Mouse (Mus musculus) CH12.LX (cell line): ENCODE measurements around the gene Hdgfl1. TPM values are rescaled to one million over a fixed set of nuclear protein-coding genes. Genes with fewer than 3 reads are reported as not detected.

Source experiments
- DNase-seq: peaks from one replicate; pipeline ENCODE4 v3.0.0-alpha.2; 2013; ENCODE audit errors: extremely low read depth
- H3K27ac ChIP-seq: 2 replicates; pipeline ENCODE4 v1.5.1; 2012; ENCODE audit warnings: low read depth, mild to moderate bottlenecking, control low read depth, moderate library complexity; ENCODE audit not compliant: insufficient read depth
- H3K27me3 ChIP-seq: replicated peaks from 2 replicates; pipeline ENCODE3; 2012; ENCODE audit warnings: inconsistent platforms
- H3K36me3 ChIP-seq, 2 experiments: replicated peaks in 1 of 2; 2 replicates each; pipeline versions ENCODE3 to v1.6.1; 2012; ENCODE audit warnings: inconsistent platforms in 1 of 2, low read length in 1 of 2, mild to moderate bottlenecking in 1 of 2, mixed read lengths in 1 of 2, moderate library complexity in 1 of 2; ENCODE audit not compliant: control insufficient read depth in 1 of 2, insufficient read depth in 1 of 2
- H3K4me1 ChIP-seq, 2 experiments: 2 replicates each; pipeline ENCODE4 v1.6.1; 2012; ENCODE audit warnings: inconsistent platforms in 1 of 2, moderate library complexity in 1 of 2; ENCODE audit not compliant: insufficient read depth in 2 of 2, control insufficient read depth in 1 of 2
- H3K4me2 ChIP-seq: 2 replicates; pipeline ENCODE4 v1.6.1; 2012; ENCODE audit warnings: low read depth, mild to moderate bottlenecking, control low read depth; ENCODE audit not compliant: poor library complexity, insufficient read depth, severe bottlenecking
- H3K4me3 ChIP-seq, 3 experiments: fragments of 150-350 bp in 1 of 3; sonication (generic) in 1 of 3; replicated peaks in 1 of 3; 2 replicates each; pipeline versions ENCODE3 to v1.5.1; 2011 to 2012; ENCODE audit warnings: low read depth in 2 of 3, low read length in 2 of 3, mild to moderate bottlenecking in 2 of 3, moderate library complexity in 2 of 3, control low read depth in 1 of 3, improper control_type of control experiment in 1 of 3, inconsistent platforms in 1 of 3, mixed read lengths in 1 of 3; ENCODE audit not compliant: poor library complexity in 1 of 3
- H3K79me2 ChIP-seq: replicated peaks from 2 replicates; pipeline ENCODE4 v1.6.1; 2012; ENCODE audit warnings: mild to moderate bottlenecking, moderate library complexity; ENCODE audit not compliant: control insufficient read depth, poor library complexity, insufficient read depth, severe bottlenecking; ENCODE audit errors: extremely low read depth
- H3K9ac ChIP-seq: 2 replicates; pipeline ENCODE4 v1.6.1; 2012; ENCODE audit warnings: low read depth, mild to moderate bottlenecking, control low read depth, moderate library complexity; ENCODE audit not compliant: insufficient read depth
- H3K9me3 ChIP-seq: replicated peaks from 2 replicates; pipeline ENCODE3; 2012; ENCODE audit warnings: low read length, inconsistent platforms, mixed read lengths
- CHD1 ChIP-seq: IDR thresholded peaks from 2 replicates; pipeline ENCODE4 v1.6.1; 2012; ENCODE audit warnings: low read depth, low read length, improper control_type of control experiment, inconsistent platforms
- CTCF ChIP-seq, 2 experiments: IDR thresholded peaks in 1 of 2; conservative IDR thresholded peaks in 1 of 2; 2 replicates each; pipeline ENCODE4 v1.5.1; 2011 to 2012; ENCODE audit warnings: low read depth in 2 of 2, low read length in 2 of 2, improper control_type of control experiment in 1 of 2, inconsistent platforms in 1 of 2, mild to moderate bottlenecking in 1 of 2, moderate library complexity in 1 of 2
- E2F4 ChIP-seq: IDR thresholded peaks from 2 replicates; pipeline ENCODE4 v1.6.1; 2011; ENCODE audit warnings: low read depth, low read length, improper control_type of control experiment; ENCODE audit not compliant: insufficient replicate concordance
- ELF1 ChIP-seq: IDR thresholded peaks from 2 replicates; pipeline ENCODE4 v1.6.1; 2014; ENCODE audit warnings: low read depth, mild to moderate bottlenecking, inconsistent platforms, low read length, improper control_type of control experiment
- GABPA ChIP-seq: IDR thresholded peaks from 2 replicates; pipeline ENCODE4 v1.6.1; 2012; ENCODE audit warnings: low read depth, low read length, improper control_type of control experiment, inconsistent platforms; ENCODE audit not compliant: insufficient replicate concordance
- HCFC1 ChIP-seq: IDR thresholded peaks from 2 replicates; pipeline ENCODE4 v1.6.1; 2012; ENCODE audit warnings: low read depth, mild to moderate bottlenecking, inconsistent platforms, low read length, improper control_type of control experiment
- JUN ChIP-seq: IDR thresholded peaks from 2 replicates; pipeline ENCODE4 v1.6.1; 2011; ENCODE audit warnings: low read depth, mild to moderate bottlenecking, low read length, improper control_type of control experiment, moderate library complexity; ENCODE audit not compliant: insufficient read depth
- MAX ChIP-seq: IDR thresholded peaks from 2 replicates; pipeline ENCODE4 v1.6.1; 2011; ENCODE audit warnings: low read length, improper control_type of control experiment
- MXI1 ChIP-seq: IDR thresholded peaks from 2 replicates; pipeline ENCODE4 v1.6.1; 2011; ENCODE audit warnings: mild to moderate bottlenecking, low read depth, low read length, improper control_type of control experiment
- POLR2A ChIP-seq: IDR thresholded peaks from 2 replicates; pipeline ENCODE4 v1.6.1; 2011; ENCODE audit warnings: low read depth, mild to moderate bottlenecking, improper control_type of control experiment, low read length
- RAD21 ChIP-seq: IDR thresholded peaks from 2 replicates; pipeline ENCODE4 v1.6.1; 2011; ENCODE audit warnings: low read depth, mild to moderate bottlenecking, low read length, improper control_type of control experiment, moderate library complexity
- SIN3A ChIP-seq: IDR thresholded peaks from 2 replicates; pipeline ENCODE4 v1.6.1; 2012; ENCODE audit warnings: low read length, improper control_type of control experiment, inconsistent platforms
- SMC3 ChIP-seq: IDR thresholded peaks from 2 replicates; pipeline ENCODE4 v1.6.1; 2011; ENCODE audit warnings: low read depth, low read length, improper control_type of control experiment
- TBP ChIP-seq: conservative IDR thresholded peaks from 2 replicates; pipeline ENCODE4 v1.6.1; 2011; ENCODE audit warnings: low read depth, low read length, improper control_type of control experiment
- UBTF ChIP-seq: IDR thresholded peaks from 2 replicates; pipeline ENCODE4 v1.6.1; 2012; ENCODE audit warnings: low read depth, mild to moderate bottlenecking, inconsistent platforms, low read length, improper control_type of control experiment, moderate library complexity
- USF1 ChIP-seq: IDR thresholded peaks from 2 replicates; pipeline ENCODE4 v1.6.1; 2014; ENCODE audit warnings: low read depth, mild to moderate bottlenecking, inconsistent platforms, low read length, improper control_type of control experiment
- USF2 ChIP-seq: conservative IDR thresholded peaks from 2 replicates; pipeline ENCODE4 v1.6.1; 2011; ENCODE audit warnings: low read depth, low read length, improper control_type of control experiment
- ZC3H11A ChIP-seq: IDR thresholded peaks from 2 replicates; pipeline ENCODE4 v1.6.1; 2012; ENCODE audit warnings: low read depth, mild to moderate bottlenecking, inconsistent platforms, low read length, improper control_type of control experiment
- ZMIZ1 ChIP-seq: IDR thresholded peaks from 2 replicates; pipeline ENCODE4 v1.6.1; 2012; ENCODE audit warnings: low read depth, mild to moderate bottlenecking, inconsistent platforms, low read length, improper control_type of control experiment
- dilution Hi-C: fragments of 300-500 bp; cut with MboI; formaldehyde crosslinking; loops from 2 replicates; pipeline ENCODE4 v1.14.3; 2020; ENCODE audit warnings: low sequenced_read_pairs; ENCODE audit not compliant: extremely low pct_unique_long_range_greater_than_20kb, extremely low pct_ligation_motif_present
- in situ Hi-C: fragments of 300-500 bp; cut with MboI; formaldehyde crosslinking; loops from 3 replicates; pipeline ENCODE4 v1.14.3; 2019; ENCODE audit warnings: low sequenced_read_pairs, low pct_ligation_motif_present, low pct_unique_long_range_greater_than_20kb, mixed read lengths
- polyA plus RNA-seq: library from polyadenylated mRNA; unstranded; fragments of >175 nt; gene quantifications from 2 replicates; pipeline ENCODE4 v1.2.1, GENCODE M21; 2012; ENCODE audit warnings: low read depth; ENCODE audit not compliant: insufficient read length
- total RNA-seq, 2 experiments: library from RNA; depleted of rRNA; stranded (reverse); fragments of 300-350 nt in 1 of 2; fragments of >200 nt in 1 of 2; gene quantifications; 2 replicates each; pipeline ENCODE4 v1.2.3; 2012 to 2014

The Hdgfl1 gene
- total and polyA plus RNA-seq, 3 experiments = not detected

DNA sequence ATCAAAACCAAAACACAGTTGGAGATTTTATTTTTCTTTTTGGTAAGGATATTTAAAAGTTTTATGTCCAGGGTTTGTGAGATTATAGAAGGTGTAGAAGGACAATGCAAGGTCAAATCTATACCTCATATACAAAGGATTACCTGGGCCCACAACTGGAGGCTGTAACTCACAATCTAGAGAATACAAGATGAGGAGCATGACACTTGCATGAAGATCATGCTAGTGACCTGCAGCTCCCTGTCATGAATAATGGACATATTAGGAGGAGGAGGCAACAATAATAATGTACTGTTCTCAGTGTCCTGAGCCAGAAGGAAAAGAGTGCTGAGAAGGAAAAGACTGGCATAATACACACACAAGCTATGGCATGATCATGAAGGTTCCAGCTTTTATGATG is 17.1 kb downstream of the Hdgfl1 start:
- no peaks in the 10 kb centered on the region for H3K9me3 ChIP-seq
- dilution Hi-C loops = no loop called here
- TF ChIP-seq USF1 (no peak), TBP (no peak), POLR2A (no peak), USF2 (no peak), JUN (no peak), ZC3H11A (no peak), RAD21 (no peak), ELF1 (no peak), MXI1 (no peak), CTCF (conservative IDR thresholded peaks at IDR 0.05 in 1 of 2, IDR thresholded peaks at IDR 0.05 in 1 of 2; ENCODE audit: low read depth in 2 of 2, low read length in 2 of 2) (no peak), HCFC1 (no peak), E2F4 (no peak)
- no peaks in the 10 kb centered on the region for H3K36me3 ChIP-seq
- DNase-seq = no peak
- no peak overlapping the region for H3K4me3 ChIP-seq
- H3K27ac ChIP-seq = no peak overlapping the region
- H3K79me2 ChIP-seq = no peaks in the 10 kb centered on the region
- H3K9ac ChIP-seq = no peak overlapping the region
- no peak overlapping the region for H3K4me2 ChIP-seq
- in situ Hi-C loops = no loop called here
- no peaks in the 10 kb centered on the region for H3K27me3 ChIP-seq
- H3K4me1 ChIP-seq = no peaks in the 10 kb centered on the region

DNA sequence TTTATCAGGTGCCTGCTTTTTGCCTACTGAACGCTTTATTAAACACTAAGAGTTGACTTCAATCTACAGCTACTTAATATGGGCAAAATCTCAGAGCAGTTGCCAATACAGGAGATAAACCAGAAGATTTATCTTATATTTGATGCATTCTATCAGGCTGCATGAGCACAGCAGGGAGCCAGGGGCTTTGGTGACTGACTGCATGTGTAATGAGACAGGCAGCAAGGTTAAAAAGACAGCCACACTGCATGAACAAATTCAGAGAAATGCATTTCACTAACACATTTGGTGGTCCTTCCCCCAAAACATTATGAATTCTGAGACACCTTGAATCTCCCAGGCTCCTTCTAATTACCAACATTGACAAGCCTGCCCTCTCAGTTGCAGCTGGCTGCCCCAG is 17.6 kb downstream of the Hdgfl1 start:
- DNase-seq = no peak
- Histone ChIP-seq H3K4me1 (no peaks in the 10 kb centered on the region), H3K79me2 (no peaks in the 10 kb centered on the region), H3K9me3 (no peaks in the 10 kb centered on the region), H3K27ac (no peak overlapping the region), H3K4me3 (no peak overlapping the region), H3K27me3 (no peaks in the 10 kb centered on the region), H3K9ac (no peak overlapping the region)
- dilution Hi-C loops = no loop called here
- TF ChIP-seq USF1 (no peak), SIN3A (no peak), GABPA (no peak), MAX (no peak), ZMIZ1 (no peak), SMC3 (no peak), UBTF (no peak), CHD1 (no peak), TBP (no peak)
- TF ChIP-seq, all 38 proteins: peak for 0
- no peak overlapping the region for H3K4me2 ChIP-seq
- in situ Hi-C loops = no loop called here
- no peaks in the 10 kb centered on the region for H3K36me3 ChIP-seq
